Mouse (Mus musculus): ENCODE data around the gene Nrcam.

Nrcam gene

DNA sequence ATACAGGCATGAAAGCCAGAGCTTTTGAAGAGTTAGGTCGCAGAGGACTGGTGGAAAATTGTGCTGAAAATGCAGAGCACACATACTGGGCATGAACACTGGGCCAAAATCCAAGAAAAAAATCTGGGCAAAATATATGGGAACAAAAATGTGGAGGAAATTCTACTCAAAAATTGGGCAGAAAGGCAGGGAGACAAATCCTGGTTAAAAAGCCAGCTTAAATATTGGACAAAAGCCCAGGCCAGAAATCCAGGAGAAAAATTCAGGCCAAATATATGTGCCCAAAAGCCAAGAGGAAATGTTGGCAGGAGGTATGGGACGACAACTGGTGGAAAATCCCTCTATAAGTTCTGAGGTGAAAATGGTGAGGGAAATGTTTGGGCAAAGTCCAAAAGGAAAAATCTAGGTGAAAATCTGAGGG lies 288.3 kb downstream of the Nrcam start:
- no peak for DNase-seq (ENCODE audit: low spot score)

DNA sequence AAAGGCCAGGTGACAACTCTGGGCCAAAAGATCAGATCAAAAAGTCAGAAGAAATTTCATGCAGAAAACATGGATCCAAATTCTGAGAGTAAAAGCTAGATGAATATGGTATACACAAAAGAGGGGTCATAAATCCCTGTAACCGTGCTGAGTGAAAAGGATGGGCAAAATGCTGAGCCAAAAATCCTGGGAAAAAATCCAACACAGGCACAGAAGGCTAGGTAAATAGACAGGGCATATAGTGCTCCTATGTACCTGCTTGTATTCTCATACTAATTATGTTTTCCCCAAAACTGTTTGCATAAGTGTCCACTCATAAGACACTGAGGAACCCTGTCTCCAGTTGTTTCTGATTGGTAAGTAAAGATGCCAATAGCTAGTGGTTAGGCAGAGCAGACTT lies 288.8 kb downstream of the Nrcam start:
- DNase-seq (ENCODE audit: low spot score), result no peak

GRCm38 (mm10) chr12:44639341-44639921 lies 310.7 kb downstream of the Nrcam start:
- no peak for DNase-seq (ENCODE audit: low spot score)

DNA sequence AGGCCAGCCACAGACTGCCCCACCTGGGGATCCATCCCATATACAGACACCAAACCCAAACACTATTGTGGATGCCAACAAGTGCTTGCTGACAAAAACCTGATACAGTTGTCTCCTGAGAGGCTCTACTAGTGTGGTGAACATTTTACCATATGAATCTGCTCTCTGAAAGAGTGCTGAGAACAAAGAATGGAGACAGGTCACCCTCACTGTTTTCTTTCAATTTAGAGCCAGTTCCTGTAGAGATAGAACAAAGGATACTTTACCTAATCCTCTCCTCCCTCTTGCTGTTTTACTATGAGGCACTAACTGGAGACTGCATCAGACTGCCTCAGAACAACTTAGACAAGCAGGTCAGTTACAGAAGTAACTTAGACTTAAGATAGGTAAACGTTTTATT lies 311.9 kb downstream of the Nrcam start:
- DNase-seq (ENCODE audit: low spot score), result no peak
